Mouse (Mus musculus) liver, embryonic 16.5 days (tissue): ENCODE data around the gene Sec24c. TPM values are rescaled to one million over a fixed set of nuclear protein-coding genes. Genes with fewer than 3 reads are reported as not detected.
A peak's percentile ranks its signal among the peaks of the same experiment; 100 is the strongest.

Experiments used
- ATAC-seq: fragments of 200-750 bp; cut with Nextera tagmentation; 2 replicates; pipeline ENCODE4 v1.8.0; 2017; ENCODE audit warnings: low read depth, mild to moderate bottlenecking, moderate number of reproducible peaks, moderate library complexity
- H3K27ac ChIP-seq: fragments of 300-500 bp; sonication (generic); 2 replicates; pipeline ENCODE4 v1.5.1; 2014; ENCODE audit warnings: mild to moderate bottlenecking, low read length
- H3K27me3 ChIP-seq: fragments of 300-500 bp; sonication (generic); 2 replicates; pipeline ENCODE4 v1.6.1; 2014; ENCODE audit warnings: low read depth, low read length, mixed read lengths; ENCODE audit not compliant: control insufficient read depth, insufficient read depth
- H3K36me3 ChIP-seq: fragments of 300-500 bp; sonication (generic); 2 replicates; pipeline ENCODE4 v1.6.1; 2014; ENCODE audit warnings: mild to moderate bottlenecking; ENCODE audit not compliant: control insufficient read depth, insufficient read depth
- H3K4me1 ChIP-seq: fragments of 300-500 bp; sonication (generic); 2 replicates; pipeline ENCODE4 v1.6.1; 2014; ENCODE audit warnings: low read depth, low read length, mixed read lengths; ENCODE audit not compliant: control insufficient read depth
- H3K4me2 ChIP-seq: fragments of 300-500 bp; sonication (generic); 2 replicates; pipeline ENCODE4 v1.6.1; 2014; ENCODE audit warnings: low read depth, low read length, mixed read lengths
- H3K4me3 ChIP-seq: fragments of 300-500 bp; sonication (generic); 2 replicates; pipeline ENCODE4 v1.5.1; 2014; ENCODE audit warnings: low read depth, mild to moderate bottlenecking, low read length
- H3K9ac ChIP-seq: fragments of 300-500 bp; sonication (generic); 2 replicates; pipeline ENCODE4 v1.6.1; 2014; ENCODE audit warnings: low read depth, low read length
- H3K9me3 ChIP-seq: fragments of 300-500 bp; sonication (generic); replicated peaks from 2 replicates; pipeline ENCODE4 v1.6.1; 2016; ENCODE audit warnings: low read length; ENCODE audit not compliant: control insufficient read depth
- WGBS: fragments of 180-500 bp; shearing (Covaris S2); extraction: QIAGEN DNeasy Blood & Tissue Kit; methylation state at CpG from one replicate; pipeline ENCODE4 v1.1.7; 2014; ENCODE audit not compliant: insufficient replicate concordance; 5-methylcytosine and 5-hydroxymethylcytosine counted together
- polyA plus RNA-seq: library from polyadenylated mRNA; unstranded; fragments of >200 nt; fragmentation: Nextera tagmentation; extraction: Ambion mirVana; gene quantifications from 2 replicates; pipeline ENCODE4 v1.2.1, GENCODE M21; 2015

The Sec24c gene
- polyA plus RNA-seq, 1 experiment from 2014 or later, result 46.0 TPM

DNA sequence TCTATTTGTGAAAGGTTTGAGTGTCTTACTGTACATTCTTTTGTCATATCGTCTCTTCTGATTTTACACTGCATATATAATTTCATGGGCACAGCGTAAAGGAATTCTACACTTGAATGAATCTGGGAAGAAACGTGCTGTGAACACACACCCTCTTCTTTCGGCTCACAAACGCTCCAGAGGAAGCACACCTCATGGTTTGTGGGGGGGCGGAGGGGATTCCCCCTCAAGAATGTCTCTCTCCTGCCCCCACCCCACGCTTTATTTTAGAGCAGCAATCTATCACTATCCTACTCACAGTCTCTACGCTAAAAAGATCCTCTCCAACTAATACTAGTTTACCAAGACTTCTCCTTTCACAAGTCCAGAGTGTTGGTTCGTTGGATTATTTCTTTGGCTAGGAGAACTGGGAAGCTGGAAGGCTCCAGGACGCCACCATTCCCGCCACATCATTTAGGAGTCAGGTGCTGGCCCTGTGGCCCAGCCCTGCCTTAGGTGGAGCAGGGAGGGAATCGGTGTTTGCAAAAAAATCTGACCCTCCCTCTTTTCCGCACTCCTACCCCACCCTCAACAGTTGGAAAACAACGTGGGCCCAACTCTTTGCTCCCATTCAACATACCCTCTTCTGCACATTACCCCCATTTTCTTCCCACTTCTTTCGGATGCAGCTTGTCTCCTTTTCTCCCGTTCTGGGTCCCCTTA, 34.0 kb upstream of the Sec24c start:
- peaks cover 14% of the 10 kb centered on the region for H3K4me1 ChIP-seq
- ATAC-seq, result peak; percentile 28; the same call in 1 of the 2 replicates
- peak overlapping the region; percentile 87 for H3K4me3 ChIP-seq
- WGBS, result 5% methylated on average over 16 of the region's 16 CpGs
- peak overlapping the region; percentile 94 for H3K9ac ChIP-seq
- H3K27ac ChIP-seq, result peak overlapping the region; percentile 47
- H3K4me2 ChIP-seq, result peak overlapping the region; percentile 94
- no peaks in the 10 kb centered on the region for H3K27me3 ChIP-seq
- H3K9me3 ChIP-seq, result no peaks in the 10 kb centered on the region
- no peaks in the 10 kb centered on the region for H3K36me3 ChIP-seq

DNA sequence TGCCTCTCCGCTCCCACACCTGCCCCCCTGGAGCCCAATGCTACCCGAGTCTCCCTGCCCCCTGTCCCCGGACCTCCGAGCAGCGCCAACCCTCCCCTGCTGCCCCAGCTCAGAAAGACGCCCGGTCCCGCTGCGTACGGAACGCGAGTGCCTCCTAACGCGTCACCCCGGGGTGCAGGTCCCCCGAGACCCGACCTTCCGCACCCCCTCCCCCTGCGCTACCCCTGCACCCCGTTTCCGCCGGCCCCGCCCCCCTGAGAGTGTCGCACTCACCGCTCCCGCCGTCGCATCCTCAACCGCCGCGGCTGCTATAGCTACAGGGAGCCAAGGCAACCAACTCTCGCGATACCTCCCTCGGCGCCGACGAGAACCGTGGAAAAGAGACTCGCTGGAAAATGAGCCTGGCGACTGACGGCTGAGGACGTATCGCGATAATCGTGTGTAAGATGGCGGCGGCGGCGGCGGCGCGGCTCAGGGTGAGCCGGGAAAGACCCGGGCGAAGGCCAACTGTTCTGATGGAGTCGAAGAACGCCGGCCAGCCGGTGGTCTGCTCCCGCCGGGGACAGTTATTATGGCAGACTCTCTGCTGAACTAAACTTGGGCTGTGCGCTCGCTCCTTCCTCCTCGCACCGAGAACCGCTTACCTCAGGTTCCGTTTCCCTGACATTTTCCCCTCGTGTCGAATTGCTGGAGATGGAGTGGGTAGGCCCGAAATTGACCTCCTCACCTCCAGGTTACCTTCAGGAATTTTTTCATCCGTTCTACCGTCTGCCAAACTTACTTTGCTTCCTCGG, 33.3 kb upstream of the Sec24c start, which contains the start of gene Usp54:
Gene Usp54, minus strand, starts transcription at position 420 of the 794 bp plus-strand sequence.
- peak within 1 kb of the TSS; percentile 87 for H3K4me3 ChIP-seq
- H3K9ac ChIP-seq, result peak within 1 kb of the TSS; percentile 94
- H3K9me3 ChIP-seq, result no peaks in the 10 kb centered on the region
- peak within 1 kb of the TSS; percentile 89 for H3K27ac ChIP-seq
- H3K4me2 ChIP-seq, result peak within 1 kb of the TSS; percentile 94
- under 1% methylated on average over 73 of the region's 73 CpGs for WGBS
- peak; percentile 97 for ATAC-seq
- no peaks in the 10 kb centered on the region for H3K27me3 ChIP-seq
- H3K4me1 ChIP-seq, result peaks cover 14% of the 10 kb centered on the region
- H3K36me3 ChIP-seq, result no peaks in the 10 kb centered on the region

DNA sequence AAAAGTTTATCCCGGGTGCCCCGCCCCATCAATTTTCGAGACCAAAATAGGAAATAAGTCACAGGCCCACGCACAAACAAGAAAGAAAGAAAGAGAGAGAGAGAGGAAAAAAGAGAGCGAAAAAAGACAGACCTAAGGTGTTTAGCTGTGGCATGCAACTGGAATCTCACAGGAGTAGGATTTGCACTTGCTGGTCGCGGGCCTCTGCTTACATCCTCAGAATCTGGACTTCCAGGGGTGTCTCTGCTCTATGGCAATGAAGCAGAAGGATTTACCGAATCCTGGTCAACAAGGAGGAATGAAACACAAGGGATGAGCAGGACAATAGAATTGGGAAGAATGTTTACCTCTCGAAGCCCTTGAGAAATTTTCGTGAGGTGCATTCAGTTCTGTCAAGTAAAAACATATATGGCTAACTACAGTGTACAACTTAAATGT, 32.7 kb upstream of the Sec24c start:
- no peak for ATAC-seq
- no peaks in the 10 kb centered on the region for H3K36me3 ChIP-seq
- H3K9me3 ChIP-seq, result no peaks in the 10 kb centered on the region

GRCm38 (mm10) chr14:20645547-20645946, 28.6 kb upstream of the Sec24c start:
- Histone ChIP-seq H3K27me3 (no peaks in the 10 kb centered on the region), H3K9me3 (no peaks in the 10 kb centered on the region), H3K9ac (no peak overlapping the region), H3K4me2 (no peak overlapping the region), H3K4me3 (no peak overlapping the region), H3K27ac (no peak overlapping the region), H3K36me3 (no peaks in the 10 kb centered on the region), H3K4me1 (peaks cover 8% of the 10 kb centered on the region)
- ATAC-seq, result no peak
- 40% methylated on average over 3 of the region's 3 CpGs for whole genome bisulfite sequencing

More for the DNA sequence above, 32.7 kb upstream of the Sec24c start:
- H3K4me1 ChIP-seq, result peaks cover 14% of the 10 kb centered on the region
- peak overlapping the region; percentile 94 for H3K9ac ChIP-seq
- peak overlapping the region; percentile 87 for H3K4me3 ChIP-seq
- H3K4me2 ChIP-seq, result peak overlapping the region; percentile 94
- WGBS, result 18% methylated on average over 10 of the region's 10 CpGs
- H3K27ac ChIP-seq, result peak overlapping the region; percentile 89
- no peaks in the 10 kb centered on the region for H3K27me3 ChIP-seq

- Histone ChIP-seq H3K9me3 (no peaks in the 10 kb centered on the region), H3K4me1 (peaks cover 8% of the 10 kb centered on the region), H3K27me3 (no peaks in the 10 kb centered on the region), H3K9ac (no peak overlapping the region), H3K4me3 (no peak overlapping the region), H3K4me2 (no peak overlapping the region), H3K27ac (no peak overlapping the region), H3K36me3 (no peaks in the 10 kb centered on the region)
- ATAC-seq, result no peak
Observed at GRCm38 (mm10) chr14:20646381-20646780, 27.7 kb upstream of the Sec24c start.

DNA sequence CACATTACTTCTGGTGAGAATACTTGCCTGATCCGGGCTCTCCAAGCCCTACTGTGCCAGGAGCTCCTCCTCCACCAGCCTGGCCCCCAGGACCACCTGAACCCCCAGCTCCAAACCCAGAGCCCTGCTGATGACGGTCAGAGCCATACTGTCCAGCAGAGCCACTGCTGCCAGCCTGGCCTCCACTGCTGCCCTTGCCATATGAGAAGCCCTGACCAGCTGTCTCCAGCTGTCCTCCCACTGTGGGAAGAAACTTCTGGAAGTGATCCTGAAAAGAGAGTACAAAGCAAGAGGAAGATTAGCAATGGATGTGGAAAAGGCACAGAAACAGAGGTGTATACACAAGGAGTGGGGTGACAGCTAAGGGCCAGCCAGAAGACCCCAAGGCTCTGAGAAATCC, 23.1 kb upstream of the Sec24c start:
- Histone ChIP-seq H3K4me1 (no peaks in the 10 kb centered on the region), H3K27ac (no peak overlapping the region), H3K9ac (no peak overlapping the region), H3K36me3 (no peaks in the 10 kb centered on the region), H3K9me3 (no peaks in the 10 kb centered on the region), H3K4me3 (no peak overlapping the region), H3K27me3 (no peaks in the 10 kb centered on the region), H3K4me2 (no peak overlapping the region)
- ATAC-seq, result no peak
- WGBS, result 59% methylated on average over 2 of the region's 2 CpGs

DNA sequence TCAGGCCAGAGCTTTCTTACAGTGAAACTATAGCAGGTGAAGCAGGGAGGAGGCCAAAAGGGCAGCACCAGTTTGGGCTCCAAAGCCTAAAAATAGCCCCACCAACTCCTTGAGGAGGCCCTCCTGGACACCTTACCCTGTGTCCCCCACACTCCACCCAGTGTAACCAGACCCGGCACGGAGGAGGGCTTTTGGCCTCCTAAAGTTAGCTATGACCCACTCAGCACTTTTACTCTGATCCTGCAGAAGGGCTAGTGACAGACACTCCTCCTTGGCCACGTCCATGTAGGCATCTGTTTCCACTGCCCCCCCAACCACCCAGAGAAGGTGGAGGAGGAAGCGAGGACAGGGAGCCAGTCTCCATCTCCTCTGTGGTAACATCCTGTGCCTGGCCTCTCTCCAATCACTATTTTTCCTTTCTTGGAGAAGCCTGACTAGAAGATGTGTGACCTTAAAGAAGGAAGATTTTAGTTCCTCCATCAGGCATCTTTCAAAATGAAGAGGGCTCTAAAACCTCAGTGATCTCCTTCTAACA, 22.3 kb upstream of the Sec24c start:
- no peaks in the 10 kb centered on the region for H3K4me1 ChIP-seq
- no peaks in the 10 kb centered on the region for H3K36me3 ChIP-seq
- H3K9ac ChIP-seq, result no peak overlapping the region
- H3K27me3 ChIP-seq, result no peaks in the 10 kb centered on the region
- WGBS, result 39% methylated on average over 4 of the region's 4 CpGs
- no peak overlapping the region for H3K4me2 ChIP-seq
- ATAC-seq, result no peak
- no peaks in the 10 kb centered on the region for H3K9me3 ChIP-seq
- no peak overlapping the region for H3K27ac ChIP-seq
- no peak overlapping the region for H3K4me3 ChIP-seq

- WGBS, result 60% methylated on average over 9 of the region's 9 CpGs
Observed at GRCm38 (mm10) chr14:20654690-20655421, 19.3 kb upstream of the Sec24c start.

More at GRCm38 (mm10) chr14:20654690-20655421, 19.3 kb upstream of the Sec24c start:
- H3K4me3 ChIP-seq, result no peak overlapping the region
- H3K9me3 ChIP-seq, result no peaks in the 10 kb centered on the region
- H3K9ac ChIP-seq, result no peak overlapping the region
- no peak for ATAC-seq
- H3K4me1 ChIP-seq, result no peaks in the 10 kb centered on the region
- H3K36me3 ChIP-seq, result no peaks in the 10 kb centered on the region
- no peak overlapping the region for H3K4me2 ChIP-seq
- H3K27ac ChIP-seq, result no peak overlapping the region
- H3K27me3 ChIP-seq, result no peaks in the 10 kb centered on the region
